Mouse (Mus musculus): ENCODE results near the gene Lrpap1.

GRCm38 (mm10) chr5:35103086-35103485 is 2.5 kb downstream of the Lrpap1 start:
- no peak for TF ChIP-seq POLR2A (IDR thresholded peaks at IDR 0.05; ENCODE audit: control insufficient read depth, low read depth, low read length)
- TF ChIP-seq CTCF (IDR thresholded peaks at IDR 0.05; ENCODE audit: control insufficient read depth, insufficient read depth, insufficient replicate concordance, low read depth, low read length): no peak

All from testis, adult 2 months (tissue).